Mouse (Mus musculus) heart, embryonic 16.5 days (tissue): ENCODE data around the gene Mmp24. TPM values are rescaled to one million over a fixed set of nuclear protein-coding genes. Genes with fewer than 3 reads are reported as not detected.
"Not testable (repeated sequence)": the region's sequence is repeated elsewhere in the genome, so short reads cannot be mapped to it uniquely, and the experiment has no call there.

Source experiments
- ATAC-seq: fragments of 200-750 bp; cut with Nextera tagmentation; replicated peaks from 2 replicates; pipeline ENCODE4 v1.8.0; 2017; ENCODE audit warnings: moderate number of reproducible peaks; ENCODE audit not compliant: insufficient read depth, low FRiP score; ENCODE audit errors: extremely low read depth
- H3K27ac ChIP-seq: fragments of 300-500 bp; sonication (generic); 2 replicates; pipeline ENCODE4 v1.5.1; 2014; ENCODE audit warnings: mild to moderate bottlenecking, low read length, control low read depth, moderate library complexity
- H3K27me3 ChIP-seq: fragments of 300-500 bp; sonication (generic); 2 replicates; pipeline ENCODE4 v1.6.1; 2014; ENCODE audit warnings: low read length, mixed read lengths; ENCODE audit not compliant: control insufficient read depth, insufficient read depth
- H3K36me3 ChIP-seq: fragments of 300-500 bp; sonication (generic); 2 replicates; pipeline ENCODE4 v1.6.1; 2014; ENCODE audit not compliant: control insufficient read depth, insufficient read depth
- H3K4me1 ChIP-seq: fragments of 300-500 bp; sonication (generic); 2 replicates; pipeline ENCODE4 v1.6.1; 2014; ENCODE audit warnings: low read length, mixed read lengths; ENCODE audit not compliant: control insufficient read depth, insufficient read depth
- H3K4me2 ChIP-seq: fragments of 300-500 bp; sonication (generic); 2 replicates; pipeline ENCODE4 v1.6.1; 2014; ENCODE audit warnings: low read depth, mild to moderate bottlenecking, control low read depth, low read length
- H3K4me3 ChIP-seq: fragments of 300-500 bp; sonication (generic); 2 replicates; pipeline ENCODE4 v1.5.1; 2014; ENCODE audit warnings: mild to moderate bottlenecking, control low read depth, low read length
- H3K9ac ChIP-seq: fragments of 300-500 bp; sonication (generic); 2 replicates; pipeline ENCODE4 v1.6.1; 2014; ENCODE audit warnings: low read length, control low read depth
- H3K9me3 ChIP-seq: fragments of 300-500 bp; sonication (generic); replicated peaks from 2 replicates; pipeline ENCODE4 v1.6.1; 2016; ENCODE audit warnings: low read length; ENCODE audit not compliant: control insufficient read depth
- WGBS: fragments of 180-500 bp; shearing (Covaris S2); extraction: QIAGEN DNeasy Blood & Tissue Kit; methylation state at CpG from one replicate; pipeline ENCODE4 v1.1.7; 2014; 5-methylcytosine and 5-hydroxymethylcytosine counted together
- polyA plus RNA-seq: library from polyadenylated mRNA; unstranded; fragments of >200 nt; fragmentation: Nextera tagmentation; extraction: Ambion mirVana; gene quantifications from 2 replicates; pipeline ENCODE4 v1.2.1, GENCODE M21; 2015

The Mmp24 gene
- polyA plus RNA-seq = 0.04 TPM in 1 of 2 replicates, not detected in the other

GRCm38 (mm10) chr2:155774927-155775684 lies at the start of gene Mmp24:
Mmp24 (plus strand) TSS chr2:155775342.
- H3K4me2 ChIP-seq = peak within 1 kb of the TSS; percentile 93
- WGBS = 3% methylated on average over 63 of the region's 100 CpGs
- H3K27ac ChIP-seq = no peak within 1 kb of the TSS
- H3K4me1 ChIP-seq = no peaks in the 10 kb centered on the region
- no peaks in the 10 kb centered on the region for H3K9me3 ChIP-seq
- H3K9ac ChIP-seq = no peak within 1 kb of the TSS
- ATAC-seq = no peak
- H3K27me3 ChIP-seq = peaks cover 59% of the 10 kb centered on the region
- H3K36me3 ChIP-seq = no peaks in the 10 kb centered on the region
- peak within 1 kb of the TSS; percentile 56 for H3K4me3 ChIP-seq

GRCm38 (mm10) chr2:155726302-155726701 lies 48.8 kb upstream of the Mmp24 start:
- Histone ChIP-seq H3K36me3 (0 out of 2 replicates have a peak, but pooled peaks cover 2% of the 10 kb centered on the region), H3K4me2 (no peak overlapping the region), H3K4me1 (peaks cover 6% of the 10 kb centered on the region), H3K9ac (no peak overlapping the region), H3K4me3 (no peak overlapping the region), H3K27me3 (no peaks in the 10 kb centered on the region), H3K9me3 (no peaks in the 10 kb centered on the region), H3K27ac (no peak overlapping the region)
- 81% methylated on average over 7 of the region's 7 CpGs for WGBS
- ATAC-seq = no peak

GRCm38 (mm10) chr2:155727764-155728395 lies 47.3 kb upstream of the Mmp24 start:
- no peak overlapping the region for H3K4me2 ChIP-seq
- H3K9me3 ChIP-seq = no peaks in the 10 kb centered on the region
- no peak overlapping the region for H3K4me3 ChIP-seq
- H3K4me1 ChIP-seq = peaks cover 6% of the 10 kb centered on the region
- H3K27ac ChIP-seq = no peak overlapping the region
- no peak for ATAC-seq
- no peaks in the 10 kb centered on the region for H3K27me3 ChIP-seq
- H3K36me3 ChIP-seq = 0 out of 2 replicates have a peak, but pooled peaks cover 2% of the 10 kb centered on the region
- 77% methylated on average over 7 of the region's 7 CpGs for WGBS
- H3K9ac ChIP-seq = no peak overlapping the region

- Histone ChIP-seq H3K27ac (no peak overlapping the region), H3K36me3 (0 out of 2 replicates have a peak, but pooled peaks cover 2% of the 10 kb centered on the region), H3K9me3 (no peaks in the 10 kb centered on the region), H3K9ac (peak overlapping the region; percentile 85), H3K4me1 (peaks cover 6% of the 10 kb centered on the region), H3K4me3 (peak overlapping the region; percentile 94), H3K4me2 (peak overlapping the region; percentile 95), H3K27me3 (no peaks in the 10 kb centered on the region)
- no peak for ATAC-seq
- 3% methylated on average over 15 of the region's 15 CpGs for WGBS
Measured at GRCm38 (mm10) chr2:155728742-155729141, 46.4 kb upstream of the Mmp24 start.

- peak; percentile 92 for ATAC-seq
- Histone ChIP-seq H3K4me3 (peak within 1 kb of the TSS; percentile 94), H3K9me3 (no peaks in the 10 kb centered on the region), H3K4me2 (peak within 1 kb of the TSS; percentile 95), H3K27ac (no peak within 1 kb of the TSS), H3K36me3 (0 out of 2 replicates have a peak, but pooled peaks cover 2% of the 10 kb centered on the region), H3K4me1 (peaks cover 6% of the 10 kb centered on the region), H3K27me3 (no peaks in the 10 kb centered on the region), H3K9ac (peak within 1 kb of the TSS; percentile 85)
- WGBS = under 1% methylated on average over 33 of the region's 33 CpGs
Measured at GRCm38 (mm10) chr2:155729158-155729645, 45.9 kb upstream of the Mmp24 start, which contains the start of gene Edem2. Edem2 (minus strand) TSS chr2:155729475.

- Histone ChIP-seq H3K4me1 (no peaks in the 10 kb centered on the region), H3K4me2 (no peak overlapping the region), H3K9me3 (no peaks in the 10 kb centered on the region), H3K27ac (no peak overlapping the region), H3K36me3 (no peaks in the 10 kb centered on the region), H3K27me3 (no peaks in the 10 kb centered on the region), H3K4me3 (no peak overlapping the region), H3K9ac (no peak overlapping the region)
- 57% methylated on average over 5 of the region's 5 CpGs for whole genome bisulfite sequencing
- ATAC-seq = no peak
Measured at GRCm38 (mm10) chr2:155735080-155735479, 40.1 kb upstream of the Mmp24 start.

GRCm38 (mm10) chr2:155735766-155736165 lies 39.4 kb upstream of the Mmp24 start, which contains the start of gene Gm17581:
Gm17581 (minus strand) TSS chr2:155735866.
- H3K27me3 ChIP-seq, H3K9me3 ChIP-seq, H3K4me3 ChIP-seq, H3K27ac ChIP-seq, H3K4me1 ChIP-seq, H3K36me3 ChIP-seq, ATAC-seq, H3K4me2 ChIP-seq, H3K9ac ChIP-seq: not testable (repeated sequence)
- 74% methylated on average over 5 of the region's 5 CpGs for WGBS

GRCm38 (mm10) chr2:155736936-155737335 lies 38.2 kb upstream of the Mmp24 start:
- Histone ChIP-seq H3K4me3 (no peak overlapping the region), H3K9ac (no peak overlapping the region), H3K36me3 (no peaks in the 10 kb centered on the region), H3K27me3 (no peaks in the 10 kb centered on the region), H3K9me3 (no peaks in the 10 kb centered on the region), H3K4me2 (no peak overlapping the region), H3K4me1 (peaks cover under 1% of the 10 kb centered on the region), H3K27ac (no peak overlapping the region)
- WGBS = 48% methylated on average over 6 of the region's 6 CpGs
- ATAC-seq = no peak

GRCm38 (mm10) chr2:155737803-155738202 lies 37.3 kb upstream of the Mmp24 start:
- H3K4me3 ChIP-seq = no peak overlapping the region
- no peak overlapping the region for H3K27ac ChIP-seq
- ATAC-seq = no peak
- no peaks in the 10 kb centered on the region for H3K27me3 ChIP-seq
- no peak overlapping the region for H3K9ac ChIP-seq
- WGBS = 67% methylated on average over 9 of the region's 9 CpGs
- no peak overlapping the region for H3K4me2 ChIP-seq
- H3K9me3 ChIP-seq = no peaks in the 10 kb centered on the region
- no peaks in the 10 kb centered on the region for H3K36me3 ChIP-seq
- peaks cover 9% of the 10 kb centered on the region for H3K4me1 ChIP-seq
